Mouse (Mus musculus): ENCODE measurements around the gene Crb3. TPM values are rescaled to one million over a fixed set of nuclear protein-coding genes. Genes with fewer than 3 reads are reported as not detected.

Crb3 gene
- total and polyA plus RNA-seq, 2 experiments from 2014 or later: 3.5 to 4.0 TPM

- Histone ChIP-seq H3K9ac (no peak overlapping the region), H3K27me3 (ENCODE audit: insufficient read depth, low read length) (no peaks in the 10 kb centered on the region), H3K9me3 (ENCODE audit: low read length) (no peaks in the 10 kb centered on the region), H3K4me3 (ENCODE audit: low read depth, low read length) (no peak overlapping the region), H3K4me1 (ENCODE audit: insufficient read depth) (peaks cover 7% of the 10 kb centered on the region), H3K36me3 (ENCODE audit: insufficient read depth) (peaks cover 56% of the 10 kb centered on the region), H3K27ac (ENCODE audit: low read depth, low read length) (no peak overlapping the region), H3K4me2 (ENCODE audit: low read depth) (no peak overlapping the region)
- WGBS: 91% methylated on average over 4 of the region's 4 CpGs
- DNase-seq (no peak), ATAC-seq (no peak)
- TF ChIP-seq CTCF (IDR thresholded peaks at IDR 0.05; ENCODE audit: low read depth): no peak
These were observed 31.4 kb upstream of the Crb3 start for GRCm38 (mm10) chr17:57027471-57027870.

GRCm38 (mm10) chr17:57029691-57030090 lies 29.2 kb upstream of the Crb3 start:
- no peak for DNase-seq
- no peak overlapping the region for H3K27ac ChIP-seq (ENCODE audit: low read depth, low read length)
- peak overlapping the region; percentile 11; the same call in 1 of the 2 replicates for H3K4me3 ChIP-seq (ENCODE audit: low read depth, low read length)
- peaks cover 10% of the 10 kb centered on the region for H3K4me1 ChIP-seq (ENCODE audit: insufficient read depth)
- H3K4me2 ChIP-seq (ENCODE audit: low read depth): peak overlapping the region; percentile 91
- 53% methylated on average over 8 of the region's 8 CpGs for WGBS
- H3K27me3 ChIP-seq (ENCODE audit: insufficient read depth, low read length): no peaks in the 10 kb centered on the region
- H3K36me3 ChIP-seq (ENCODE audit: insufficient read depth): peaks cover 34% of the 10 kb centered on the region
- no peak for TF ChIP-seq CTCF (IDR thresholded peaks at IDR 0.05; ENCODE audit: low read depth)
- ATAC-seq: no peak
- no peaks in the 10 kb centered on the region for H3K9me3 ChIP-seq (ENCODE audit: low read length)
- H3K9ac ChIP-seq: peak overlapping the region; percentile 98

GRCm38 (mm10) chr17:57030931-57031660 lies 27.8 kb upstream of the Crb3 start, which contains the start of gene Khsrp:
Gene Khsrp (minus strand): TSS chr17:57031522.
- H3K4me2 ChIP-seq (ENCODE audit: low read depth): peak within 1 kb of the TSS; percentile 91
- no peak for TF ChIP-seq CTCF (IDR thresholded peaks at IDR 0.05; ENCODE audit: low read depth)
- H3K36me3 ChIP-seq (ENCODE audit: insufficient read depth): peaks cover 20% of the 10 kb centered on the region
- peaks cover 10% of the 10 kb centered on the region for H3K4me1 ChIP-seq (ENCODE audit: insufficient read depth)
- DNase-seq (peak; percentile 52), ATAC-seq (no peak)
- peak within 1 kb of the TSS; percentile 98 for H3K9ac ChIP-seq
- 3% methylated on average over 83 of the region's 99 CpGs for WGBS
- no peaks in the 10 kb centered on the region for H3K9me3 ChIP-seq (ENCODE audit: low read length)
- H3K4me3 ChIP-seq (ENCODE audit: low read depth, low read length): peak within 1 kb of the TSS; percentile 99
- no peaks in the 10 kb centered on the region for H3K27me3 ChIP-seq (ENCODE audit: insufficient read depth, low read length)
- H3K27ac ChIP-seq (ENCODE audit: low read depth, low read length): peak within 1 kb of the TSS; percentile 96

- ATAC-seq (peak; percentile 94), DNase-seq (peak; percentile 100)
- Histone ChIP-seq H3K4me3 (ENCODE audit: low read depth, low read length) (peak overlapping the region; percentile 41), H3K36me3 (ENCODE audit: insufficient read depth) (peaks cover 12% of the 10 kb centered on the region), H3K9me3 (ENCODE audit: low read length) (no peaks in the 10 kb centered on the region), H3K27ac (ENCODE audit: low read depth, low read length) (peak overlapping the region; percentile 81), H3K4me2 (ENCODE audit: low read depth) (peak overlapping the region; percentile 62), H3K27me3 (ENCODE audit: insufficient read depth, low read length) (no peaks in the 10 kb centered on the region), H3K4me1 (ENCODE audit: insufficient read depth) (peaks cover 10% of the 10 kb centered on the region), H3K9ac (peak overlapping the region; percentile 48)
- TF ChIP-seq CTCF (IDR thresholded peaks at IDR 0.05; ENCODE audit: low read depth): peak; percentile 19; the same call in 1 of the 2 replicates
- under 1% methylated on average over 38 of the region's 38 CpGs for WGBS
These were observed 27.1 kb upstream of the Crb3 start for GRCm38 (mm10) chr17:57031661-57032420.

GRCm38 (mm10) chr17:57032854-57033253 lies 26.1 kb upstream of the Crb3 start:
- no peak overlapping the region; the same call in 1 of the 2 replicates for H3K27ac ChIP-seq (ENCODE audit: low read depth, low read length)
- no peak overlapping the region for H3K9ac ChIP-seq
- TF ChIP-seq CTCF (IDR thresholded peaks at IDR 0.05; ENCODE audit: low read depth): no peak
- ATAC-seq (no peak), DNase-seq (no peak)
- no peaks in the 10 kb centered on the region for H3K9me3 ChIP-seq (ENCODE audit: low read length)
- H3K27me3 ChIP-seq (ENCODE audit: insufficient read depth, low read length): no peaks in the 10 kb centered on the region
- 91% methylated on average over 4 of the region's 4 CpGs for WGBS
- H3K4me2 ChIP-seq (ENCODE audit: low read depth): no peak overlapping the region
- peaks cover 10% of the 10 kb centered on the region for H3K4me1 ChIP-seq (ENCODE audit: insufficient read depth)
- H3K36me3 ChIP-seq (ENCODE audit: insufficient read depth): peaks cover 4% of the 10 kb centered on the region; the same call in 1 of the 2 replicates
- H3K4me3 ChIP-seq (ENCODE audit: low read depth, low read length): no peak overlapping the region

- 47% methylated on average over 8 of the region's 8 CpGs for WGBS
- ATAC-seq (no peak), DNase-seq (no peak)
- peak; percentile 32 for TF ChIP-seq CTCF (IDR thresholded peaks at IDR 0.05; ENCODE audit: low read depth)
- no peaks in the 10 kb centered on the region for H3K36me3 ChIP-seq (ENCODE audit: insufficient read depth)
- H3K27ac ChIP-seq (ENCODE audit: low read depth, low read length): no peak overlapping the region
- no peaks in the 10 kb centered on the region for H3K4me1 ChIP-seq (ENCODE audit: insufficient read depth)
- H3K4me3 ChIP-seq (ENCODE audit: low read depth, low read length): no peak overlapping the region
- no peaks in the 10 kb centered on the region for H3K9me3 ChIP-seq (ENCODE audit: low read length)
- no peak overlapping the region for H3K9ac ChIP-seq
- H3K27me3 ChIP-seq (ENCODE audit: insufficient read depth, low read length): no peaks in the 10 kb centered on the region
- H3K4me2 ChIP-seq (ENCODE audit: low read depth): no peak overlapping the region
These were observed 19.9 kb upstream of the Crb3 start for GRCm38 (mm10) chr17:57038978-57039377.

- no peak for TF ChIP-seq CTCF (IDR thresholded peaks at IDR 0.05; ENCODE audit: low read depth)
- Histone ChIP-seq H3K27me3 (ENCODE audit: insufficient read depth, low read length) (no peaks in the 10 kb centered on the region), H3K4me3 (ENCODE audit: low read depth, low read length) (no peak within 1 kb of the TSS), H3K36me3 (ENCODE audit: insufficient read depth) (peaks cover 10% of the 10 kb centered on the region), H3K4me1 (ENCODE audit: insufficient read depth) (no peaks in the 10 kb centered on the region), H3K9me3 (ENCODE audit: low read length) (no peaks in the 10 kb centered on the region), H3K27ac (ENCODE audit: low read depth, low read length) (no peak within 1 kb of the TSS), H3K4me2 (ENCODE audit: low read depth) (no peak within 1 kb of the TSS), H3K9ac (no peak within 1 kb of the TSS)
- ATAC-seq (no peak), DNase-seq (no peak)
- 76% methylated on average over 8 of the region's 8 CpGs for WGBS
These were observed 17.4 kb upstream of the Crb3 start, which contains the start of gene Slc25a41 for GRCm38 (mm10) chr17:57041554-57041953. Gene Slc25a41 (minus strand): TSS chr17:57041654.

Measured in forebrain, postnatal 0 days (tissue).